Mouse (Mus musculus) right cerebral cortex, postnatal 4 days (tissue): ENCODE measurements at regions not wholly inside any gene's neighbourhood (a gene's known extent, or its start where the extent isn't known, plus 50 kb on each side); places are given as distances from the start of the nearest gene placed in this dataset.

Experiments
- DNase-seq: peaks from one replicate; pipeline ENCODE4 v3.0.0-alpha.2; 2022

DNA sequence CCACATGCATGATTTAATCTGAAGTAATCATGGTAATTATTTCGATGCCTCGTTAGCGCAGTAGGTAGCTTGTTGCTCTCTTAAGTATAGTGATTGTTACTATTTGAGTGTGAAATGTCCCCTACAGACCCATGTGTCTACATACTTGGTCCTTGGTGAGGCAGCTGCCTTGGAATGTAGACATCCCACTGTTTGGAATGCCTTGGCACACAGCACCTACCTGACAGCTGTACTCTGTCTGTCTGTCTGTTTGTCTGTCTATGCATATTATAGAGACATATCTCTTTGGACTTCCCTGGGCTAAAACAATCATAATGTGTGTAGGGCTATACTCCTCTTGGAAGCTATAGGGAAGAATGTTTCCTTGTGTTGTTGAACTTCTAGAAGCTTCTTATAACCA is 83.7 kb upstream of the Runx3 start:
- DNase-seq, result no peak

DNA sequence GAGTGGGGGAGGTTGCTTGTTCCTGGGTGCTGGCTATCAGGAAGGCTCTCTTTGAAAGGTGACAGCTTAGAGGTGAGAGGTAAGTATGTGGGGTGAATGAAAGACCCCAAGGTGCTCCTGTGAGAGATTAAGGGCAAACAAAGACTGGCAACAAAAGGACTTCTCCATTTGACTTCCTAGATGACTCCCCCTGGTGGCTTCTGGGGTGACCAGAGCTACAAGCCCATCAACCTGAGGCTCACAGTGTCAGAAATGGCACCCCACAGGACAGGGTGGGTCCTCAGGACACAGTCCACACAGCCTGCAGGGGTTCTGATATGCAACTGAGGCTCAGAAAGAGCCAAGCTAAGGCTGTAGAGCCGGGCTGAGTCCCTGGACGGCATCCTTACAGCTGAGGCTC is 81.2 kb upstream of the Runx3 start:
- DNase-seq, result no peak

DNA sequence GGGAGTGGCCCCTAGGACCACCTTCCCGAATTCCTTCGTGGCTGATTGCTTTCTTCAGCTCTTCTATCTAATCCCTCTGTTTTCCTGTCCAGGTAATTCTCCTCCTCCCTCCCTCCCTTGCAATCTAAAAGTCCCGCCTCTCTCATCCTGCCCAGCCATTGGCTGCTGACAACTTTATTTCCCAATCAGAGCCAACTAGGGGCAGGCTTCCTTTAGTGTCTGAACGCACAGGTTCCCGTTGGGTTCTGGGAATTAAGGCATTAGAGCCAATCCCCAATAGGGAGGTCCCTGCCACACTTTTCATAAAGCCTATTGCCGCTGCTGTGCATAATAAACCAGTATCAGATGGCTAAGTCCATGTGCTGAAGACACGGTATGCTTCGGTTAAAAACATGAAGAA is 78.5 kb upstream of the Runx3 start:
- DNase-seq, result no peak

DNA sequence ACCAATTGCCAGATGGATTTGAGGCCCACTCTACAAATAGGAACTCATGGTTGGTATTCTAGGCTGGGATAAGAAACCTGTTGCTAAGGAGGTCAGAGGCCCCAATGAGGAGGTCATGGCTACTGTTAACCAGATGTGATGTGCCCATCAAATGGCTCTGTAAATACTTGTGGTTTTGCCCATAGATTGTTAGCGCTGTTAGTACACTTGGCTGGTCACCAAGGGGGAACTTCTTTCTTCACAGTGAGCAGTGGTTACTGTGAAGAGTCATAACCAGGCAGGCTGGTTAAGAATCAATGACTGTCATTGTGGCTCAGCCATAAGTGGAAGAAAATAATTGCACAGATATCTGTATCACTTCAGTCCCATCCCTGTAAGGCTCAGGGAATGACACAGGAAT is 78.0 kb upstream of the Runx3 start:
- DNase-seq, result no peak

DNA sequence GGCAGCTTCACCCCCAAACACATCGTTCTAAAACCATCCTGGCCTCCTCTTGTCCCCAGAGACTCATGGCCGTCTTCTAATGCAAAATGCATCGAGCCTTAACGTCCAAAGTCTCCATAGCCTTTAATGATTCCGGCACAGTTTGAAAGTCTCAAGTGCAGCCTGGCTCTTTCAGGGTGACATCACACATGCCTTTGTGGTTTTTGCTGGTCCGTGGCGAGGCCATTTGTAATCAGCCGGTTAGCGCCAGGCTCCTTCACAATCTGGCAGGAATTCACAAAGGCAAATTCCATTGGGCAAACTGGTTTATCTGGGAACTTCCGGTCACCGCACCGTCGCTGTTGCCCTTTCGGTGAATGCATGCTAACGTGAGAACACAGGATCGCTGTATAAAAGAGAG is 75.4 kb upstream of the Runx3 start:
- DNase-seq, result no peak

DNA sequence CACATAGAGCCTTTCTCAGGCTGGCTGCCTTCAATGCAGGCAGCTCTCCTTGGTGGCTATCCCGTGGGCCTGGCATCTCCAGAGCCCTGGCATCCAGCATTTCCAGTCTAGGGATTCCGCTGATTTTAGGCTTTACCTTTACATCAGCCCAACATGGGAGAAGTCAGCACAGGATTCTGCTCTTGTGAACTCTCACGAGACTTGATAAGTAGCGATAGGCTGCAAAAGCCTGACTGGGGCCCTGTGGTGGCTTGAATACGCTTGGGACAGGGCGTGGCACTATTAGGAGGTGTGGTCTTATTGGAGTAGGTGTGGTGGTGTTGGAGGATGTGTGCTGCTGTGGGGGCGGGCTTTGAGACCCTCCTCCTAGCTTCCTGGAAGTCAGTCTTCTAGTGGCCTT is 73.8 kb upstream of the Runx3 start:
- no peak for DNase-seq

DNA sequence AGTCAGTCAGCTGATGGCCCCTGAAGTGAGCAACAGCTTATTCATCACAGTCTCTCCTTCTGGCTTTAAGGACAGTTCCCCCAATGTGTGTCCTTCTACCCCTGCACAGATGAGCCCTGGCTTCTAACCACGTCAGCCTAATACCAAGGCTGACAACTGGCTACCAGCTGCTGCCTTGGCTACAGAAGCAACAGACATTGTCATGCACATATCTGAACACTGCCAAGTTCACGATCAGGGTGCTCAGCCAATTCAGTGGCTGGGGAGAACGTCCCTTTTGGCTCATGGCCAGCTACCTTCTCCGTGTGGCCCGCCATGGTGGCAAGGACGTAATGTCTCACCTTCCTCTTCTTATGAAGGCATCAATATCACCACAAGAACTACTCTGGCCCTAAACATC is 73.2 kb upstream of the Runx3 start:
- DNase-seq, result no peak

DNA sequence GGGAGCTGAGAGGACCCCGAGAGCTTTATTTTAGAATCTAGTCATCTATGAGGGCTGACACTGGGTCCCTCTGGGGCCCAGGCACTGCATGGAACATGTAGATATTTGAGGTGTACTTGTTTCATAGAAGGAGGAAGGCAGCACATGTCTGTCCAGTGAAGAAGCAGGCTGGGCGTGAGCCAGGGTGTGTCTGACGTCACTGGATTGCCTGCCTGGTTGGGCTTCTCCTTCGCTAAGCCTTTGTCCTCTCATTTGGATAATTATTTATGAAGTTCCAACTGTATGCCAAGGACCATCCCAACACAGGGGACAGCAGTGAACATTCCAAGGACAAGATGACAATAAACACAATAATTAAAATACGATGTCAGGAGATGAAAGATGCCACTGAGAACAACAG is 72.7 kb upstream of the Runx3 start:
- DNase-seq, result no peak

DNA sequence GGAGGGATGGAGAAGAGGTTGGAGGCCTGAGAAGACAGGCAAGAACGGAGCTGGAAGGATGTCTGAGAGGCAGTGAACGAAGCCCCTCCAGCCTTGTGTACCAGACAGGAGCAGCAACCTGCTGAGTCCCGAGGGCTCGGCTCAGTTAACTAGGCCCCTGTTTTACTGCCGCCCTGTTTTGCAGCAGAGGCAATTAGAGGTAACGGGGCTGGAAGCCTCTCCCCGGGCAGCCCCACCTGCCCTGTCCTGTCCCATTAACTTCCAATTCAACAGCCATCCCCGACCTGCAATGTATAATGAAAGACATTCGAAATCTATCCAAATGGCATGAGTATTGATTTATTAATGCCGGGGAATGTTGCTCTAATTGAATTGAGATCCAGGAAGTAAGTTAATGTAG is 70.5 kb upstream of the Runx3 start:
- DNase-seq, result no peak

DNA sequence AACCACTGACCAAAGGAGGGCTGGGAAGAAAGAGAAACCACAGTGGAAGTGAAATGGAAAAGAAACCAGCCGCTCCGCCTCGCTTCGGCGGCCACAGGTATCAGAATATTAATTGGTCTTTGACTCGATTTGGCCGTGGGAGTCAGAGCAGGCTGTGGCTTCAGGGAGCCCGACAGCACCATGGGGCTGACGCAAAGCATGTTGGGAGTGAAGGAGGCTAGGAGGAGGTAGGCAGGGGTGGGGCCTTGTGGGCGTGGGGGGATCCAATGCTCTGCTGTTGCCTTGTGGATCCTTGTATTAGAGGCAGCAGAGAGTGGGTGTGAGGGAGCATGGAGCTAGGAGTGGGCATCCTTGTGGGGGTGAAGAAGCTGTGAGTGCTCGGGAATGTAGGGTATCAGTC is 69.0 kb upstream of the Runx3 start:
- no peak for DNase-seq

DNA sequence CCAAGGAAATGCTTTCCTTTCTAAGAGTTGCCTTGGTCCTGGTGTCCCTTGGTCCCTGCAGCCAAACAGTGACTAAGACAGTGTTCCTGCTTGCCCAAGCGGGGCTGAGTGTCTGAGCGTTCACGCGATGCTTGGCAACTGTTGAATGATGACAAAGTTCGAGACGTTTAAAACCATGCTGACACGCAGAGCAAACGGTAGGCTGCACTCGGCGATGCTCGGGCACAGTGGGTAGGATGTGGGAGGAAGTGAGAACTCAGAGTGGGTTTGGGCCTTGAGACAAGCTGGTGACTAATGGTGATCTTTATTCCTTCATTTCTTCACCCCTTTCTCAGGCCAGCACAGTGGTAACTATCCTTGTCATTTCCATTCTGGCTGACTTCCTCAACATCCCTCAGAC is 66.9 kb upstream of the Runx3 start:
- no peak for DNase-seq

DNA sequence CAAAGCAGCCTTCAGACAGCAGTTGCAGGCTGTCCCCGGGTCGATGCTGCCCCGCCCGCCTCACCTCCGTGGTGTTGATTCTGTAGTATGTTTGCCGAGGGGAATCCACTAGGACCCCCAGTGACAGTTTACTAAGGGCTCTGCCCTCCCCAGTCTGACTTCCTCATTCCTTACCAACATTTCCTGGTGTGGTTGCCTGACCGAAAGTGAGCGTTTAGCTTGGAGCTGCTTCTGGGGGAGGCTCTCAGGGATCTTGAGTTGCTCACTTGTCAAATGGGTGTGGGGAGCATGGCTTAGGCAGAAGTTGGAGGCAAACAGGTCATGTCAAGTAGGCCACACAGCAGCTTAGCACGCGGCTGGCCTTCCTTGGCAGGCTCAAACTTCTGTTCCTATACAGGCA is 66.1 kb upstream of the Runx3 start:
- no peak for DNase-seq

DNA sequence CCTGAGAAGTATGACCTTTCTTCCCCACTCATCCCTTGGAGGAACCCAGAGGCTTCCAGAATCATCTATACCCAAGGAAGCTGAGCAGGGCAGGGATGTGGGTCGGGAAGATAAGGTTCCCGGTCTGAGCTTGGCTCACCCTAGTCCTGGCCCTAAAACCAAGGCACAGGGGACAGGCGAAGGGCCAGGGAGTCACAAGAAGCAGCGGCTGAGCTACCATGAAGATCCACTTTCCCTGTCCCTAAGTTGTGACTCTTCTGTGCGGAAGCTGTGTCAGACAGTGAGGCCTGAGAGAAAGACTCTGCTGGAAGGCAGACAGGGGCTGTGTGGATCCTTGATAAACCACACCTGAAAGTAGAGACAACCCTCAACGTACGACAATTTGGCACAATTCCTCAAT is 64.1 kb upstream of the Runx3 start:
- DNase-seq, result no peak

DNA sequence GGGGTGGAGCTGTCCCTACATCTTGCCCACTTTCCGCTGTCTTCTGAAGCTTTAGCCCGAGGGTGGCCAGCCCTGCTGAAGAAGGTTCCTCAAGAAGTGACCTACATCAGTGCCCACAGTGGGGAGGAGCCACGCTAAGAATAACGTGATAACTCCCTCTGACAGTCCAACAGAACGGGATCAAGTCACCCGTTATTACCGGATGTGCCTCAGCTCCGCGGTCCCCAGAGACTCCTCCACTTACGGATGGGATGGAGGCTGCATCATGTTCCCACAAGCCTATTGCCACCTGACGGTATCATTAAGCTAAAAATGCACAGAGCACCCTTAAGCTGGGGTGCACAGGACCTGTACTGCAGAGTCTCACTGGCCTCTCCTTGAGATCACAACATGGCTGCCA is 63.2 kb upstream of the Runx3 start:
- DNase-seq, result no peak

DNA sequence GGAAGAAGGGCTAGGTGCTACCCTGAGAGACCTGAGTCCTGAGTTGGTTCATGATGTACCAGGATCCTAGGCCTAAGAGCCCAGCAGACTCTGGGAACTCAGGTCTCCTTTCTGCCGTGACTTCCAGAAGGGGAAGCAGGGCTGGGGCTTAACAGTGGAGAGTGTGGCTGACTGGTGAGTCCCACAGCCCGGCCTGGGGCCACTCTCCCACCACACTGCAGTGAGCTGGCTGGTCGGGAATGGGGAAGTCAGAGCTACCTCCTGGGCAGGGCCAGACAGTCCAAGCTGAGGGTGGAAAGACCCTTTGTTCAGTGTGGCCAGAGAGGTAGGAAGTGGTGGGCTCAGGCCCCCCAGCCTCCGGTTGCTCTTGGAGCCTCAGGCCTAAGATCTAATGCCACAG is 61.6 kb upstream of the Runx3 start:
- DNase-seq, result no peak

DNA sequence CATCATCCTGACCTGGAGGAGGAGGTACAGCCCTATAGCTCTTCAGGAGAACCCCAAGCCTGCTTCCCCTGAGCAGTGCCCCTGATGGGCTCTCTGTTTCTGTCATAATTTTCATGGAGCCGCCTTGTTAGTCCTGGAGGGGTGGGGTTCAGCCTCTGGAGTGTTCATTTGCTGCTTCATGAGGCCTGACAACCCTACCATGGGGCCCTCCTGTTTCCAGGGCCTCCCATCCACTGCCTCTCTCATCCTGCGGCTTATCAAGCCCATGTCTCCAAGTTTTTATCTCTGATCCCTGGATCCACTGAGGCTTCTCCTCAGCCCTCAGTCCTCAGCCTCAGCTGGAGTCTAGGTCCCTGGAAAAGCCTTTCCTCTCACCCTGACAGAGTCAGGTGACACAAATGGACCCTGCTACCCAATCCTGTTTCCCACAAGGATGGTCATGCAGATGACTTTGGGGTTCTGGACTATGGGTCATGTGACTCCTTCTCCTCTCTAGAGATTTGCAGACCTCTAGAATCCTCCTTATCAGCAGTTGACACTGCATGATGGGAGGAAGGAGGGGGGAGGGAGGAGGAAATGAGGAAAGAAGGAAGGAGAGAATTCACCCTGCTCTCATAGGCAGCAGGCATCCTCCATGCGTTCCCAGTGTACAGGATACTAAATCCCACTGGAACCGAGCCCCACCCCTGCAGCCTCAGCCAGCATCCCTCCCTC is 59.3 kb upstream of the Runx3 start:
- DNase-seq, result no peak

DNA sequence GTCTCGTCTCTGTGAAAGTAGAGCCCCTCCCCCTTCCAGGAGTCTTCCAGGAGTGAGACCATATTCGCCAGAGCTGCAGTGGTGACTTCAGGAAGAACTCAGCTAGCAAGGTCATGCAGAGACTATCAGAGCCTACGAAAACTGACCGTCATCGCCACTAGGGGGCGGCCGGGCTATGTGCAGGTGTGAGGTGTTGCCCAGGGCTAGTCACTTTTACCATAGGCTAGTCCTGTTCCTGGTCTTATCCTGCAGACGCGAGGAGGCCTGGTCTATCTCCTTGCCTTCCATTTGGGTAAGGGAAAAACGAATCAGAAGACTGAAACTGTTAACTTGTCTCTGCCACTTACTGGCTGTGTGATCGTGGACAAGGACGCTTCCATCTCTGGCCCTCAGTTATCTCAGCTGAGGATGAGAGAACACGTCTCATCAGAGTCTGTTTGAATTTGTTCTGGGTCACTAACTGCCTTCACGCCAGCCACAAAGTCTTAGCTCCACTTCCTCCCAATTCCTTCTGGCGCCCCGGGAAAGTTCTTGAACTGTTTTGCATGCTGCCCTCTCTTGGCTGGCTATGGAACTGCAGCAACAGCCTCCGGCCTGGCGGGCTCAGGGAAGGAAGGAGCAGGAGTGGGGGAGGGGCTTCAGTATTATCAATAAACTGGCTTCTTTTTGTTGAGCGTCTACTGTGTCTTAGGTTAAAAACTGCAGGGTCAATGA is 53.5 kb upstream of the Runx3 start:
- peak; percentile 78 for DNase-seq

DNA sequence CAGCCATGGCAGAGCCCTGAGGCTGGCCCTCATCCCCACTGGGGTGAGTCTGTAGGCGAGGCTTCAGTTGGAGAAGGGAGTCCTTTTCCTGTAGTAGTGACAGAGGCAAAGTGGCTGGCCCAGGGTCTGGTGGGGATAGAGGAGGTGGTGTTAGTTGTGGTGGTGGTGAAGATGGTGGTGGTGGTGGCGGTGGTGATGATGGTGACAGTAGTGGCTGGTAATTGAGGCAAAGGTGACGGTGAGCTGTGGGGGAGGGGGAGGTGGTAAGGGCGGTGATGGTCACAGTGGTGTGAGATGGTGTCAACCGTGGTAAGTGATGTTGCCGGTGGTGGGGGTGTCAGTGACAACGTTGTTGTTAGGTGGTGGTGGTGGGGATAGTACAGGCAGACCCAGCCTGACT is 52.6 kb upstream of the Runx3 start:
- no peak for DNase-seq

DNA sequence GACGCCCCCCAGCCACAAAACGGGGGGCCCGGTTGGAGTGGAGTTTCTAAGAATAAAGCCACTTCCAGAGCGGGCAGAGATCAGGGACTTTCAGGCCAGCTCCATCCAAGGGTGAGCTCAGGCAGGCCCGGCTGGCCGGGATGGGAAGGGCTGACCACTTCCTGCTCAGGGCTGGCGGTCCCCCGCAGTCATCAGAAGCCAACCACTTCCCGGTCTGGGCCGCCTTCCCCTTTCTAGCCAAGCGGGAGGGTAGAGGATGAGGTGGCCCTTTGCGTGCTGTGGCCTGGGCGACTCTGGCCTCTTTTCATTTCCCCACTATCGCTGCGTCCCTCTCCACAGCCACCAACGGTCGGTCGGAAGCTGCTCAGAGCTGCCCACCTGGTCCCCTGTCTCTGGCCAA is 50.6 kb upstream of the Runx3 start:
- no peak for DNase-seq
